Mouse (Mus musculus): ENCODE measurements around the gene Fcrl5.

Gene Fcrl5

GRCm38 (mm10) chr3:87500088-87501055 lies 64.8 kb downstream of the Fcrl5 start:
- DNase-seq (ENCODE audit: low spot score in 2 of 2) = no peak

- no peak for DNase-seq (ENCODE audit: low spot score in 2 of 2)
Observed at GRCm38 (mm10) chr3:87501151-87501550, 65.6 kb downstream of the Fcrl5 start.

GRCm38 (mm10) chr3:87502771-87503170 lies 67.2 kb downstream of the Fcrl5 start:
- no peak for DNase-seq (ENCODE audit: low spot score in 2 of 2)

GRCm38 (mm10) chr3:87504330-87504729 lies 68.8 kb downstream of the Fcrl5 start:
- no peak for DNase-seq (ENCODE audit: low spot score in 2 of 2)

- DNase-seq (ENCODE audit: low spot score in 2 of 2) = no peak
Observed at GRCm38 (mm10) chr3:87504749-87505425, 69.3 kb downstream of the Fcrl5 start.

- no peak for DNase-seq (ENCODE audit: low spot score in 2 of 2)
Observed at GRCm38 (mm10) chr3:87506456-87507416, 71.2 kb downstream of the Fcrl5 start.

- peak; percentile 70 to 74 for DNase-seq (ENCODE audit: low spot score in 2 of 2)
Observed at GRCm38 (mm10) chr3:87508205-87508901, 72.8 kb downstream of the Fcrl5 start.

GRCm38 (mm10) chr3:87509061-87509460 lies 73.5 kb downstream of the Fcrl5 start:
- peak; percentile 42 to 46 for DNase-seq (ENCODE audit: low spot score in 2 of 2)

GRCm38 (mm10) chr3:87510832-87511231 lies 75.3 kb downstream of the Fcrl5 start:
- no peak for DNase-seq (ENCODE audit: low spot score in 2 of 2)

- no peak for DNase-seq (ENCODE audit: low spot score in 2 of 2)
Observed at GRCm38 (mm10) chr3:87511971-87512765, 76.6 kb downstream of the Fcrl5 start.

GRCm38 (mm10) chr3:87515567-87516081 lies 80.1 kb downstream of the Fcrl5 start:
- DNase-seq (ENCODE audit: low spot score in 2 of 2) = no peak

- no peak for DNase-seq (ENCODE audit: low spot score in 2 of 2)
Observed at GRCm38 (mm10) chr3:87518425-87518824, 82.9 kb downstream of the Fcrl5 start.

- no peak for DNase-seq (ENCODE audit: low spot score in 2 of 2)
Observed at GRCm38 (mm10) chr3:87521126-87521525, 85.6 kb downstream of the Fcrl5 start.

- DNase-seq (ENCODE audit: low spot score in 2 of 2) = no peak
Observed at GRCm38 (mm10) chr3:87521833-87522232, 86.3 kb downstream of the Fcrl5 start.

- DNase-seq (ENCODE audit: low spot score in 2 of 2) = no peak
Observed at GRCm38 (mm10) chr3:87523701-87524100, 88.1 kb downstream of the Fcrl5 start.

- DNase-seq (ENCODE audit: low spot score in 2 of 2) = peak; percentile 77 to 84
Observed at GRCm38 (mm10) chr3:87525043-87525836, 89.7 kb downstream of the Fcrl5 start, which contains the start of gene Etv3. Etv3 (plus strand) TSS chr3:87525407.

GRCm38 (mm10) chr3:87525837-87526570 lies 90.4 kb downstream of the Fcrl5 start:
- peak in 1 of 2 experiments; percentile 34 for DNase-seq (ENCODE audit: low spot score in 2 of 2)

GRCm38 (mm10) chr3:87527139-87527538 lies 91.6 kb downstream of the Fcrl5 start:
- no peak for DNase-seq (ENCODE audit: low spot score in 2 of 2)

Measured in urinary bladder, adult 18-20 months (tissue).